In genomic region chr15:6145071-6145470, GRCm38 (mm10) we compare ENCODE assay signal across 22 mouse cellular contexts.
DNase-seq lines count a peak whose midpoint lies in the region; ATAC-seq and TF ChIP-seq lines count a peak whose summit lies in the region.
"Had no signal": no experiment of that assay in that cellular context is flagged by ENCODE, and none has a peak within 500 bp of the region (broad histone marks: within the 10 kb centered on the region; RNA-seq: fewer than 3 reads in every experiment).

No protein-coding gene starts in this region.

- H3K4me2 ChIP-seq in intestine, embryonic 15.5 days (replicated peaks) = no peak overlapping the region
- H3K4me2 ChIP-seq in intestine, embryonic 16.5 days (ENCODE audit: low read depth, low read length) = no peak overlapping the region
- 0 out of 2 replicates have a peak overlapping the region, but pooled peaks have one; percentile 6 for H3K4me2 ChIP-seq in intestine, postnatal 0 days (replicated peaks; ENCODE audit: low read depth)

- H3K9ac ChIP-seq in intestine, embryonic 15.5 days = no peak overlapping the region
- H3K9ac ChIP-seq in intestine, embryonic 16.5 days (ENCODE audit: low read depth, low read length) = no peak overlapping the region
- no peak overlapping the region for H3K9ac ChIP-seq in intestine, postnatal 0 days (ENCODE audit: low read depth, low read length)

- H3K36me3 ChIP-seq in intestine, embryonic 15.5 days = no peaks in the 10 kb centered on the region
- no peaks in the 10 kb centered on the region for H3K36me3 ChIP-seq in intestine, embryonic 16.5 days (ENCODE audit: control insufficient read depth, insufficient read depth, low read length)
- no peaks in the 10 kb centered on the region for H3K36me3 ChIP-seq in intestine, postnatal 0 days (ENCODE audit: control insufficient read depth, insufficient read depth)
- no peaks in the 10 kb centered on the region for H3K36me3 ChIP-seq in forebrain, embryonic 10.5 days (replicated peaks)
- H3K36me3 ChIP-seq: G1E had no signal

- no peak for TF ChIP-seq CTCF in intestine, postnatal 0 days (IDR thresholded peaks at IDR 0.05; ENCODE audit: low read depth)

- H3K4me1 ChIP-seq in intestine, embryonic 15.5 days (replicated peaks) = no peaks in the 10 kb centered on the region
- H3K4me1 ChIP-seq in intestine, embryonic 16.5 days (ENCODE audit: control insufficient read depth, insufficient read depth, low read length) = no peaks in the 10 kb centered on the region
- H3K4me1 ChIP-seq in intestine, postnatal 0 days (replicated peaks; ENCODE audit: control insufficient read depth, insufficient read depth, low read length) = no peaks in the 10 kb centered on the region
- no peaks in the 10 kb centered on the region for H3K4me1 ChIP-seq in forebrain, embryonic 10.5 days

- H3K9me3 ChIP-seq in intestine, embryonic 15.5 days = no peaks in the 10 kb centered on the region
- no peaks in the 10 kb centered on the region for H3K9me3 ChIP-seq in intestine, embryonic 16.5 days (ENCODE audit: control insufficient read depth, low read length)
- H3K9me3 ChIP-seq in intestine, postnatal 0 days (ENCODE audit: control insufficient read depth) = no peaks in the 10 kb centered on the region
- H3K9me3 ChIP-seq in forebrain, embryonic 10.5 days = no peaks in the 10 kb centered on the region
- H3K9me3 ChIP-seq: G1E had no signal

- no peak overlapping the region for H3K4me3 ChIP-seq in intestine, embryonic 15.5 days (replicated peaks)
- H3K4me3 ChIP-seq in intestine, embryonic 16.5 days (ENCODE audit: low read length) = no peak overlapping the region
- no peak overlapping the region for H3K4me3 ChIP-seq in intestine, postnatal 0 days (ENCODE audit: low read depth, low read length)
- no peak overlapping the region for H3K4me3 ChIP-seq in forebrain, embryonic 10.5 days

- peak; percentile 72 for DNase-seq in yolk sac, embryonic 10.5 days (ENCODE audit: low spot score)
- no peak for DNase-seq in ovary, postnatal 10 days (ENCODE audit: low spot score)
- no peak for DNase-seq in forebrain, embryonic 10.5 days (ENCODE audit: extremely low spot score, low spot score)
- DNase-seq in urinary bladder, postnatal 36 days (ENCODE audit: low spot score in 2 of 2) = no peak
- DNase-seq: adrenal gland, adult 2 months; adrenal gland, adult 8-10 months; adrenal gland, postnatal 10 days; adrenal gland, postnatal 14 days; adrenal gland, postnatal 25 days; adrenal gland, postnatal 36 days; B cell, adult 2 months; cerebellum, adult 11 months; cerebellum, adult 11-12 months; cerebellum, adult 18-20 months had no signal

- ATAC-seq in intestine, embryonic 15.5 days = peak; percentile 85
- ATAC-seq in intestine, embryonic 16.5 days = peak; percentile 93
- peak; percentile 87 for ATAC-seq in intestine, postnatal 0 days
- no peak for ATAC-seq in CD4-positive, CD25-positive, alpha-beta regulatory T cell, adult 4 months
- ATAC-seq: activated CD4-positive, CD25-positive, alpha-beta regulatory T cell, adult 4 months; Patski had no signal

- H3K27me3 ChIP-seq in intestine, embryonic 15.5 days (replicated peaks) = no peaks in the 10 kb centered on the region
- H3K27me3 ChIP-seq in intestine, embryonic 16.5 days (replicated peaks; ENCODE audit: control insufficient read depth, insufficient read depth, low read length) = no peaks in the 10 kb centered on the region
- no peaks in the 10 kb centered on the region for H3K27me3 ChIP-seq in intestine, postnatal 0 days (replicated peaks; ENCODE audit: control insufficient read depth, insufficient read depth, low read length)
- no peaks in the 10 kb centered on the region for H3K27me3 ChIP-seq in forebrain, embryonic 10.5 days (ENCODE audit: poor library complexity, severe bottlenecking)
- H3K27me3 ChIP-seq: CH12.LX, Patski had no signal

- WGBS in intestine, embryonic 15.5 days = 66% methylated on average over 2 of the region's 2 CpGs
- 61% methylated on average over 2 of the region's 2 CpGs for WGBS in intestine, embryonic 16.5 days
- 41% methylated on average over 2 of the region's 2 CpGs for WGBS in intestine, postnatal 0 days
- WGBS in forebrain, embryonic 10.5 days = 90% methylated on average over 2 of the region's 2 CpGs

- no peak overlapping the region for H3K27ac ChIP-seq in intestine, embryonic 15.5 days
- H3K27ac ChIP-seq in intestine, embryonic 16.5 days (ENCODE audit: low read length) = no peak overlapping the region
- H3K27ac ChIP-seq in intestine, postnatal 0 days (ENCODE audit: low read depth, low read length) = peak overlapping the region; percentile 68; the same call in 1 of the 2 replicates
- H3K27ac ChIP-seq in forebrain, embryonic 10.5 days = no peak overlapping the region
